Mouse (Mus musculus) limb, embryonic 14.5 days (tissue): ENCODE results near the gene St3gal6. TPM values are rescaled to one million over a fixed set of nuclear protein-coding genes. Genes with fewer than 3 reads are reported as not detected.

Experiments used
- ATAC-seq: fragments of 200-750 bp; cut with Nextera tagmentation; 2 replicates; pipeline ENCODE4 v1.8.0; 2017; ENCODE audit warnings: low read depth, moderate number of reproducible peaks, moderate TSS enrichment; ENCODE audit not compliant: low FRiP score
- DNase-seq: peaks from one replicate; pipeline ENCODE4 v3.0.0-alpha.2; 2015; ENCODE audit warnings: low spot score
- H3K27ac ChIP-seq: fragments of 300-500 bp; sonication (generic); replicated peaks from 2 replicates; pipeline ENCODE4 v1.5.1; 2014; ENCODE audit warnings: low read depth, mild to moderate bottlenecking, low read length, moderate library complexity, mixed read lengths
- H3K27me3 ChIP-seq: fragments of 300-500 bp; sonication (generic); 2 replicates; pipeline ENCODE4 v1.6.1; 2014; ENCODE audit warnings: low read length, mixed read lengths; ENCODE audit not compliant: control insufficient read depth, insufficient read depth
- H3K36me3 ChIP-seq: fragments of 300-500 bp; sonication (generic); 2 replicates; pipeline ENCODE4 v1.6.1; 2014; ENCODE audit warnings: mild to moderate bottlenecking, low read length, moderate library complexity, mixed read lengths; ENCODE audit not compliant: control insufficient read depth, insufficient read depth
- H3K4me1 ChIP-seq: fragments of 300-500 bp; sonication (generic); 2 replicates; pipeline ENCODE4 v1.6.1; 2014; ENCODE audit warnings: antibody characterized with exemption, low read length, mixed read lengths; ENCODE audit not compliant: control insufficient read depth, insufficient read depth
- H3K4me2 ChIP-seq: fragments of 300-500 bp; sonication (generic); replicated peaks from 2 replicates; pipeline ENCODE4 v1.6.1; 2014; ENCODE audit warnings: low read depth, mild to moderate bottlenecking, low read length, moderate library complexity; ENCODE audit not compliant: severe bottlenecking
- H3K4me3 ChIP-seq: fragments of 300-500 bp; sonication (generic); replicated peaks from 2 replicates; pipeline ENCODE4 v1.5.1; 2014; ENCODE audit warnings: low read length
- H3K9ac ChIP-seq: fragments of 300-500 bp; sonication (generic); 2 replicates; pipeline ENCODE4 v1.6.1; 2014; ENCODE audit warnings: mild to moderate bottlenecking, low read depth, low read length, moderate library complexity; ENCODE audit not compliant: severe bottlenecking
- H3K9me3 ChIP-seq: fragments of 300-500 bp; sonication (generic); 2 replicates; pipeline ENCODE4 v1.6.1; 2016; ENCODE audit warnings: low read length; ENCODE audit not compliant: control insufficient read depth
- POLR2A ChIP-seq: fragments of 200-500 bp; IDR thresholded peaks from 2 replicates; pipeline ENCODE4 v1.8.0; 2012; ENCODE audit warnings: inconsistent platforms, mild to moderate bottlenecking, moderate library complexity, borderline replicate concordance; ENCODE audit not compliant: insufficient read depth, insufficient read length; ENCODE audit errors: extremely low read depth
- WGBS: fragments of 180-500 bp; shearing (Covaris S2); extraction: QIAGEN DNeasy Blood & Tissue Kit; methylation state at CpG from one replicate; pipeline ENCODE4 v1.1.7; 2014; 5-methylcytosine and 5-hydroxymethylcytosine counted together
- polyA plus RNA-seq, 2 experiments: library from polyadenylated mRNA; depleted of rRNA in 1 of 2; stranded (reverse) in 1 of 2; unstranded in 1 of 2; fragments of >200 nt; fragmentation: Nextera tagmentation in 1 of 2; extraction: Ambion mirVana in 1 of 2; gene quantifications; 2 replicates each; pipeline versions ENCODE4 v1.2.1 to v1.2.3; 2012 to 2014

Gene St3gal6
- polyA plus RNA-seq, 2 experiments = 12.8 to 15.2 TPM

DNA sequence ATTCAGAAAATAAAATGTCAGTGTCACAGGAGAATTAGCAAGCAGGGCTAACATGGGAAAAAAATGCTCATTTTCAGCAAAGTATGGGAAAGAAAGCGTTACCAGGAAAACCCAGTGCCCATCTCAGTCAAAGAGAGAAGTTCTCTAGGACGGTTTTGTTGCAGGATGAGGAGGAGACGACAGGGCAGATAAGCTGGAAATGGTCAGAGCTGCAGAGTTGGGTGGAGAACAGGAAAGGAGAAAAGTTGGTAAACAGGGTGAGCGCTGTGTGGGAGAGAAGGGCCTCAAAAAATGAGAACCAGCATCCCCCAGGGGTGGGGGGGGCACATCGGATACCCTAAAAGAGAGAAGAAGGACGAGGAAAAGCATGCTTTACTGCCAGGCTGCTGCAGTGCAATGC lies 67.1 kb downstream of the St3gal6 start:
- 78% methylated on average over 6 of the region's 6 CpGs for whole genome bisulfite sequencing
- H3K4me1 ChIP-seq = no peaks in the 10 kb centered on the region
- no peak overlapping the region for H3K27ac ChIP-seq
- no peaks in the 10 kb centered on the region for H3K27me3 ChIP-seq
- no peak overlapping the region for H3K4me3 ChIP-seq
- no peak overlapping the region for H3K9ac ChIP-seq
- TF ChIP-seq POLR2A = no peak
- H3K36me3 ChIP-seq = peaks cover 46% of the 10 kb centered on the region
- no peak overlapping the region for H3K4me2 ChIP-seq
- H3K9me3 ChIP-seq = no peaks in the 10 kb centered on the region
- no peak for DNase-seq
- no peak for ATAC-seq

DNA sequence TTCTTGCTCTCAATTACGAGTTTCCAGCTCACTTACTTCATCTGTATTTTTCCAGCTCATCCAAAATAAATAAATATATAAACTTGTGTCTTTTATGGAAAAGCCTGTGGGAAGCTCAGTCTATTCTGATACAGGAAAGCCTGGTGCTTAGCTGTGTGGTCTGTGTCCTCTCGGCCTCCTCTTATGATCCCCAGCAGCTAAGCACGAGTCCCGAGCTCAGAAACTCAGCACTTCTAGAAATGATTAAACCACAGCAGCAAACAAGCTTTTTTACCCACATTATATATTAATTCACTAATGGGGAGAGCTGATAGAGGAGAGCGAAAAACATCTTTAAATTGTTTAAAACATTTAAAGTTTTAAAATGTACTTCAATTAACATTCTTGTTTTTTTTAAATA lies 67.6 kb downstream of the St3gal6 start:
- 89% methylated on average over 5 of the region's 5 CpGs for WGBS
- TF ChIP-seq POLR2A = no peak
- no peaks in the 10 kb centered on the region for H3K9me3 ChIP-seq
- no peak overlapping the region for H3K27ac ChIP-seq
- H3K9ac ChIP-seq = no peak overlapping the region
- H3K27me3 ChIP-seq = no peaks in the 10 kb centered on the region
- no peak overlapping the region for H3K4me2 ChIP-seq
- peaks cover 49% of the 10 kb centered on the region for H3K36me3 ChIP-seq
- no peak overlapping the region for H3K4me3 ChIP-seq
- ATAC-seq = no peak
- no peaks in the 10 kb centered on the region for H3K4me1 ChIP-seq
- no peak for DNase-seq

DNA sequence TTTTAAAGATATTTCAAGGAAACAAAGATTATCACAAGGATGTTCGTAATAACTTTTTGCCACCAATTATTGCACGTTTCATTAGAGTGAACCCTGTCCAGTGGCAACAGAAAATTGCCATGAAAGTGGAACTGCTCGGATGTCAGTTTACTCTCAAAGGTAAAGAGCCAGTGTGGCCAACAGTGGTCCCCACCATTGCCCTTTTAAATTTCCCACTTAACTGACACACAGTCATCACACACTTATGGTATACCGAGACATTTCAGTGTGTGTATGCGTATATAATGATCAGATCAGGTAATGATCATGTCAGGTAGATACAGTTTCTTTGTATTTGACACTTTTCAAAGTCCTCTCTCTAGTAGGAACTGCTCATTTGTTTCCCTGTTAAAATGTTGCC lies 68.9 kb downstream of the St3gal6 start:
- WGBS = 83% methylated on average over 5 of the region's 5 CpGs
- peaks cover 44% of the 10 kb centered on the region for H3K36me3 ChIP-seq

DNA sequence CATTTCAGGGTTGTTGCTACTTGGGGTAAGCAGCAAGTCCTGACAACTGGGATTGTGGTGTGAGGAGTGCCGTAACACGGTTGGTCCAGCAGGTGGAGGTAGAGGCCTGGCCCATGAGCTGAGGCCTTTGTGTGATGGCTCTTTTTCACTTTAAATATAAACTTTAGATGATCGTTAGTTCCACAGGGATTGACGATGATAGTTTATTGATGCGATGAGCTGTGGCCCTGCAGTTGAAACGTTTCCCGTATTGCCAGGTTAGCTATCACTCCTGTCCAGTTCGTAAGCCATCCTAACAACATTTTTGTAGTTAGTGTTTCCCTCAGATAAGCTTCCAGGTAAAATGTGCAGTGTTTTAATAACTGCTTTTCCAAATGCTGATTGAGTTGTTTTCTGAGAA lies 69.4 kb downstream of the St3gal6 start:
- TF ChIP-seq POLR2A = no peak
- no peak overlapping the region for H3K4me3 ChIP-seq
- H3K9me3 ChIP-seq = no peaks in the 10 kb centered on the region
- H3K36me3 ChIP-seq = peaks cover 46% of the 10 kb centered on the region
- no peaks in the 10 kb centered on the region for H3K4me1 ChIP-seq
- no peak; the same call in 1 of the 2 replicates for ATAC-seq
- peak; percentile 34 for DNase-seq
- WGBS = 62% methylated on average over 8 of the region's 8 CpGs
- H3K4me2 ChIP-seq = no peak overlapping the region
- H3K27me3 ChIP-seq = no peaks in the 10 kb centered on the region
- H3K9ac ChIP-seq = no peak overlapping the region
- no peak overlapping the region for H3K27ac ChIP-seq

More for the DNA sequence above, 68.9 kb downstream of the St3gal6 start:
- ATAC-seq (no peak), DNase-seq (no peak)
- Histone ChIP-seq H3K4me3 (no peak overlapping the region), H3K27ac (no peak overlapping the region), H3K27me3 (no peaks in the 10 kb centered on the region), H3K4me1 (no peaks in the 10 kb centered on the region), H3K4me2 (no peak overlapping the region), H3K9ac (no peak overlapping the region), H3K9me3 (no peaks in the 10 kb centered on the region)
- no peak for TF ChIP-seq POLR2A

DNA sequence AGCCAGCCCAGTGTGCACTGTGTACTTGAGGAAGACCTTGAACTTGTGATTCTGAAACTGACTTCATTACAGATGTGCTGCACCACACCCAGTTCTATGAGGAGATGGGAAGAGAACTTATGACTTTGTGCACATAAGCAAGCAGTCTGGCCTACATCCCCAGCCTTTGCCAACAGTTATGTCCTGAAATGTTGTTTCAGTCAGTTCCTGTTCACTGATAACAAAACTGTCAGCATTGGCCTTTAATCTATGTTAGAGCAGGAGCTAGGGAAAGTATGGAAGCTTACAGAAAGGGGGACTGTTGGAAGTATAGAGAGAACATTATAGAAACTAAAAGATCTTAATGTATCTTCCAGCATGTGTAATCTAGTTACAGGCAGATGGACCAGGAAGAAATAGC lies 70.2 kb downstream of the St3gal6 start:
- peaks cover 47% of the 10 kb centered on the region for H3K36me3 ChIP-seq
- ATAC-seq = no peak
- no peak for TF ChIP-seq POLR2A

DNA sequence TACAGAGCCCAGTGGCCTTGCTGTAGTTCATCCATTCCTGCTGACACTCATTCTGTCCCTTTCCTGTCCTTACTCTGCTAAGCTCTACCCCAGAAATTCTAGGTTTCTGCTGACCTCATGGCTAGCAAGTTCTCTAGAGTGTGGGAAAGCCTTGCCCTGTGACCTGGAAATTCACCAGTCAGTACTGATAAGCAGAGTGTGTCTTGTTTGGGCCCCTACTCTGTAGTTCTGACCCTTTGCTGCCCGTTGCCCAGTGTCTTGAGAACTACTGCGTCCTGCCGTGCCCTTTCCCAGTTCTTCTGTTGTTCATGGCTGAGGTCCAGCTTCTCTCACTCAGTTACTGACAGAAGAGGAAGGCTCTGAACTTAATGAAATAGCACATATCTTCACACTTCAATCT lies 70.9 kb downstream of the St3gal6 start:
- WGBS = 78% methylated on average over 3 of the region's 3 CpGs
- no peak overlapping the region for H3K4me2 ChIP-seq
- no peak for TF ChIP-seq POLR2A
- ATAC-seq (no peak), DNase-seq (no peak)
- H3K4me3 ChIP-seq = no peak overlapping the region
- H3K9me3 ChIP-seq = no peaks in the 10 kb centered on the region
- no peak overlapping the region for H3K9ac ChIP-seq
- no peaks in the 10 kb centered on the region for H3K27me3 ChIP-seq
- H3K4me1 ChIP-seq = no peaks in the 10 kb centered on the region
- no peak overlapping the region for H3K27ac ChIP-seq
- peaks cover 46% of the 10 kb centered on the region for H3K36me3 ChIP-seq

More for the DNA sequence above, 70.2 kb downstream of the St3gal6 start:
- no peaks in the 10 kb centered on the region for H3K9me3 ChIP-seq
- no peaks in the 10 kb centered on the region for H3K4me1 ChIP-seq
- H3K9ac ChIP-seq = no peak overlapping the region
- no peak overlapping the region for H3K27ac ChIP-seq
- H3K4me2 ChIP-seq = no peak overlapping the region
- no peak overlapping the region for H3K4me3 ChIP-seq
- no peaks in the 10 kb centered on the region for H3K27me3 ChIP-seq
- no peak for DNase-seq
